Mouse (Mus musculus) liver, postnatal 0 days (tissue): ENCODE results near the gene Cd82.
A peak's percentile ranks its signal among the peaks of the same experiment; 100 is the strongest.

ENCODE experiments used
- CTCF ChIP-seq: sonication (generic); IDR thresholded peaks from 2 replicates; pipeline ENCODE4 v1.5.1; 2016; ENCODE audit warnings: antibody characterized with exemption, low read depth
- EP300 ChIP-seq: IDR thresholded peaks from 2 replicates; pipeline ENCODE4 v1.6.1; 2016; ENCODE audit warnings: antibody characterized with exemption, low read depth, mild to moderate bottlenecking

GRCm38 (mm10) chr2:93418396-93418795 is 44.5 kb downstream of the Cd82 start:
- TF ChIP-seq CTCF (peak; percentile 90), EP300 (no peak)
